Mouse (Mus musculus) right cerebral cortex, postnatal 10 days (tissue): ENCODE measurements at regions not wholly inside any gene's neighbourhood (a gene's known extent, or its start where the extent isn't known, plus 50 kb on each side); places are given as distances from the start of the nearest gene placed in this dataset.
"Not testable (repeated sequence)": the region's sequence is repeated elsewhere in the genome, so short reads cannot be mapped to it uniquely, and the experiment has no call there.

Experiments
- DNase-seq, 2 experiments: peaks; one replicate each; pipeline ENCODE4 v3.0.0; 2021; ENCODE audit warnings: low spot score in 2 of 2

DNA sequence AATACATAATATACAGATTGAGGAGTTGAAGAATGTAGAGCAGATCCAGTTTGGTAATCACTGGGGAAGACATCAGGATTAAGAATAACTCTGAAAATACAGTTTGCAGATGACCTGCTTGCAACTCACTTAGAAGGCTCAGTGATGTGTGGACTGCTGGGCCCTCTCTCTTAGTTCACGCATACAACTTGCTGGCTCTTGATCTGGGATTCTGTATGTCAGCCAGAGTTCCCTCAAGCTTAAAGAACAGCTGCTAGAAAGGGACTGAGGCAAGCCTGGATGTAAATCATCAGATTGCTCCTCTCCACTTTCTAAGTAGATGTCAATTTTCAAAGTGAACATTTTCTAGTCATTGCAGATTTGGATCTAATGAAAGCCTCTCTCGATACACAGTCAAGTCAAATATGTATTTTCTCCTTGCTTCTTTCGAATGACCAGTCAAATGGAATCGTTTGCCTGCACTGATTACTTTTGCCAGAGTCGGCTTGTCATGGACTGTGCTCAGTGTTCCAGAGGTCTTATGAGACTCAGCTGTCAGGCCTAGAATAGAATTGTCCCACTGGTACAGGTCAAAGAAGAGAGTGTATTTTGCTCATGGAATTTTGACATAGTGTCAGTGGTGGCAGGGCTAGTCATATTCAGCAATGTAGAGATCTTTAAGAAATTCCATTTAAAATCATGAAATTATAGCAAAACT lies 334.2 kb upstream of the Cwc22 start:
- DNase-seq, result no peak

DNA sequence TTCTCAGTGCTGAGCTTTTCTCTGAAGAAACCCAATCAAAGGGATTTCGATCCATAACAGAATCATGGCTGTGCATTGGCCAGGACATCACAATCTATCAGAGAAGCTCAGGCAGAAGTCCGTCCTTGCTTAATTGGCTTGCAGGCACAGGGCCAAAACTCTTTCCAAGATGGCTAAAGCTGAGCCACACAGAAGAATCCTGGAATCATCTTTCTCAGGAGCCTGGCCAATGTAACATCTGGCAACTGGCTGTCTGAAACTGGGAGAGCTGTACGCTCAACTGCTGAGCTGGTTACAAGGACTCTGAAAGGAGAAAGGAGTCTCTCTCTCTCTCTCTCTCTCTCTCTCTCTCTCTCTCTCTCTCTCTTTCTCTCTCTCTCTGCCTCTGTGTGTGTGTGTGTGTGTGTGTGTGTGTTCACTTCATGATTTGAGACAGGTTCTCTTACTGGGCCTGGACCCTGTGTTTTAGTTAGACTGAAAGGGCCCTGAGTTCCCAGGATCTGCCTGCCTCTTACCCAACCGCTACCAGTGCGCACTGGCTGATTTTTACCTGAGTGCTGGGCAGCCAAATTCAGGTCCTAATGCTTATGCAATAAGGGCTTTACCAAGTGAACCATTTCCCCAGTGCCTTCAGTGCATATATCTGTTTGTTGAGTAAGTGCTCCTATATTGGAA lies 333.3 kb upstream of the Cwc22 start:
- DNase-seq, result peak; percentile 48 to 50

DNA sequence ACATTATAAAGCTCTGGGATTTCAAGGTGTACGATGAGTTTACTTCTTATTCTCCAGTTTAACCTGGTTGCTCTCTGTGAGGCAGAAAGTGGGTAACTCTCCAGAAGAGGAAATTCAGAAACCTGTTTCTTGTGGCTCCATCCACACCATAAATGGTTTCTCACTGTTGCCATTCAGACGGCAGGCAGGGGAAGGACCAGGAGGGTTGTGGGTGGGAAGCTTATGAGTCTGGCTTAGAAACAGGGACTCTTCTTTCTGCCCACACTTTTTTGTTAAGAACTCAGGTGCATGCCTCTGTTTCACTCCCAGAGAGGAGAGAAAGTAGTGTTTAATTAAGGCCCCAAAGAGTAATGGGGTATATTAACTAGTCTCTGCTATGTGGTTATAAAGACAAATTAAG lies 332.5 kb upstream of the Cwc22 start:
- DNase-seq, result no peak

DNA sequence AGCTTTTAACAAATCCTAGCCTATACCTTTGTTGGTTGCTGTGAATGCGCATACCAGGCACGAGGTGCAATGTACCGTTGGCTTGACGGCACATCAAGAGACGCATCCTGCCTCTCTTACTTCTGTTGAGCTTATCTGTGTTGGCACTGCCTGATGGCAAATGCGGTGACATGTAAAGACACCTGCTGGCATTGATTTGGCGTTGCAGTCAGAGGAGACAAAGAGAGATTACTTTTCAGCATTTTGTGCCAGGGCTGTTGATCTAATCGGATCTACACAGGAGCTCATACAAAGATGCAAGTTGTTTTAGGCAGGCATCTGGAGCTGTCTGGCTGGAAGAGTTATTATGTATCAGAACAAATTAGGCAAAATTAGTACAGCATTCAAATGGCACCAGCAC lies 331.5 kb upstream of the Cwc22 start:
- no peak for DNase-seq

GRCm38 (mm10) chr2:78274122-78274521 lies 327.9 kb upstream of the Cwc22 start:
- no peak for DNase-seq

GRCm38 (mm10) chr2:78268705-78269104 lies 322.5 kb upstream of the Cwc22 start:
- DNase-seq, result no peak

DNA sequence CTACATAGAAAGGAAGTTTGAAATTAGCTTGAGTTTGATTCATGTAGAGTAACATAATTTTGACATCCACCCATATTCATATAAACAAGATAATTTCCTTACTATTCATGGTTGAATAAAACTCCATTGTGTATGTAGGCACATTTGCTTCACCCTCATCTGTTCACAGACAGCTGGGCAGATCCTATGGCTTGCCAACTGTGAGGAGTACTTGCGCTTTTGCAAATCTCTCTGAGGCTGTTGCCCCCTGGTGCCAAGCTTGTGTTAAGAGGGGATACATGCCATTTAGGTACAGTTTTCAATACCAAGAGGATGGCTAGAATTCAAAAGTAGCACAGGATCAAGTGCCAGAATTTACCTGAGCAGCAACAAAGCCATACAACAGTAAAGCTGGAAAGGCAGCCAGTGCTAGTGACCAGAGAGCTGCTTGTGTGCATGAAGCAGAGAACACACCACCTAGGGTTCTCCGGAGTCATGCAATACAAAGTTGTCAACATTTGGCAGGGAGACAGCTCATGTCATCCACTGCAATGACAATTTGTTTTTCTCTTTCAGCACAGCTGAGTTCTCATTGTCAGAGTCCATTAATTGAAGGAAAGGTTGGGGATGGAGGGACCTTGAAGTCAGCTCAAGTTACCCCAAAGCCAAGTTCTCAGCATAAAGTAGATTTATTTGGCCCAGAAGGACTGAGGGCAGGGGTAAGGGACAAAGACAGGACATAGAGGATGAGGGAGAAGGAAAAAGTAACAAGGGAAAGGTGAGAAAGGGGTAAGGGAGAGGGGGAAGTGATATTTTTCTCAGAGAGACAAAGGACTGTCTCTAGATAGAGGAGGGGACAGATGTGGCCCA lies 321.6 kb upstream of the Cwc22 start:
- peak in 1 of 2 experiments; percentile 25 for DNase-seq

GRCm38 (mm10) chr2:78253601-78254097 lies 307.5 kb upstream of the Cwc22 start:
- no peak for DNase-seq

DNA sequence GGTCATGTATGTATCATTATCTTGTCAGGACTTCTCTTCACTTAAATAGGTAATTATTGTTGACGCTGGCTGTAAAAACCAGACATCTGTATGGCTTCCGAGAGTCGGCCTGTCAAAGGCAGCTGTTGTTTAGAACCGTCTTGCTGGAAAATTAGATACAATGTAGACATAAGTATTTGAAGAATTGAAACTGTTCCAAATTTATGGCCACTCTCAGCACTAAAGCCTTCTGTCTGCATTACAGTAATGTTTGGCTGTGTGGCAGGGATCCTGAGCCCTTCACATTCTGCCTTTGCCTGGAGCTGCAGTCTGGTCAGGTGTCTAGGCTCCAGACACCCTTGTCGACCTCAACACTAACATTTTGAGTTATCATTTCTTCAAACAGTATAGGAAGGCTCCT lies 300.2 kb upstream of the Cwc22 start:
- DNase-seq, result no peak

- peak in 1 of 2 experiments; percentile 27 for DNase-seq
Measured at GRCm38 (mm10) chr2:78240299-78240698, 294.1 kb upstream of the Cwc22 start.

GRCm38 (mm10) chr2:78225383-78226100 lies 279.4 kb upstream of the Cwc22 start:
- DNase-seq, result not testable (repeated sequence)

- peak; percentile 44 to 52 for DNase-seq
Measured at GRCm38 (mm10) chr2:78214469-78214868, 268.3 kb upstream of the Cwc22 start.

DNA sequence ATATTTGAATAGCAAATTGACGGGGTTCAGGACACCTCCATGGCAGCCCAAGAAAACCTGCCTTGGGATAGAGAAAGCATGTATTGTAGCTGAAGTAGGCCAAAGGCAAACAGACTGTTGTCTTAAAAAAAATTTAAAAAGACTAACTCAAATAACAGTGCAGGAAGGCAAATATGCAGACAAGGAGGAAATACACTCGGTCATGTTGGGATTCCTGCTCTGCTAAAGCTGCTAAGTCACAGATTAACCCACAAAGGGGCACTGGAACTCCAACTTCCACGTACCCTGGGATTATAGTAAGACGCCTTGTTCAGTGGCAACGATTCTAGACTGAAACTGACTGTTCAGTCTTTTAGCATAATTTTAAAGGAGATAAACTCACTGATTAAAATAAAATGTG lies 258.9 kb upstream of the Cwc22 start:
- DNase-seq, result no peak

DNA sequence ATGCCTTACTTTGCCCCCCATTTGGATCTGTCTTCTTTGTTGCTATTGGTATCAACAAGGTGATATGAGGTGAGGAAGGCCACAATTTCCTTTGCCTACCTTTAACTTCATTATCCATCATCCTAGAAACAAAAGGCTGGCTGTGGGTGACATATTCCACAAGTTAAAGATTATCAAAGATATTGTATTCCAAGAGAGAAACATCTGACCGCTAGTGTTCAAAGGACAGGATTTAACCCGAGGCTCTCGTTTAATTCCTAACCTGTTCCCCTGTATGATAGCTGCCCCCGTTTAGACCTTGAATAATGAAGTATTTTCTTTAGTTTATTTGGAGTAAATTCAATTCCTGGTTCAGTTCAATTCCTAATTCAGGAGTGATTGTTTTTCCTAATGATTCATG lies 249.8 kb upstream of the Cwc22 start:
- DNase-seq, result no peak

DNA sequence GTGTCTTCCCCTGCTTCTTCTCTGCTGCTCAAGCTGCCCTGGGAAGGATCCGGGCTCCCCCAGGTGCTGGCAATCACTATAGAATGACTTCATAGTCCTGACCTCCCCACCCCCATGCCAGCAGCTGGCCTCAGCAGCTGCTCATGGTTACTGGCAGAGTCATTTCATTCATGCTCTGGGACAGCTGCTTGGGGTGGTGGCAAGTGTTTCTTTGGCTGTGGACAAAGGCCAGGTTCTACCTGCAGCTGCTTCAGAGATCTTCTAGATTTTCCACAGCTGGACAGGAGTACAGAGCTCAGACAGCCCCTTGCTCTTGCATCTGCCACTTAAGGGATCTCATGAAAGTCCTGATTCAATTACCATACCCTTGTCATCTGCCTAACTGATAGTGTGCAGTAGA lies 243.4 kb upstream of the Cwc22 start:
- DNase-seq, result peak; percentile 32 to 42

DNA sequence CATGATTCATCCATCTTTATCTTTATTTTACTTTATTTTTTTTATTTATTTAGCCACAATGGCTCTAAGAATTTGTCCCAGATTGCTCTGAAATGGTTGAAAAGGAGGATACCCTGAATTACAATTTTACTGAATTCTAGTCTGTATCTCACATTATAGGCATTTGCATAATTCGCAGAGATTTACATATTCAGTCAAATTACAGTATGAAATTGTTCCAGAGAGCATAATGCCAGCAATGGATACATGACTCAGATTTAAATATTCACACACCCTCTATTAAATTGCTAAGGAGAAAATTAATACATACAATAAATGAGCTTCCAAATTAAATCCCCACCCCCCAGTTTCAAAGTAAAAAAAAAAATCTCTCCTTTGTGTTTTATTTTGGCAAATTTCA lies 238.8 kb upstream of the Cwc22 start:
- DNase-seq, result no peak

DNA sequence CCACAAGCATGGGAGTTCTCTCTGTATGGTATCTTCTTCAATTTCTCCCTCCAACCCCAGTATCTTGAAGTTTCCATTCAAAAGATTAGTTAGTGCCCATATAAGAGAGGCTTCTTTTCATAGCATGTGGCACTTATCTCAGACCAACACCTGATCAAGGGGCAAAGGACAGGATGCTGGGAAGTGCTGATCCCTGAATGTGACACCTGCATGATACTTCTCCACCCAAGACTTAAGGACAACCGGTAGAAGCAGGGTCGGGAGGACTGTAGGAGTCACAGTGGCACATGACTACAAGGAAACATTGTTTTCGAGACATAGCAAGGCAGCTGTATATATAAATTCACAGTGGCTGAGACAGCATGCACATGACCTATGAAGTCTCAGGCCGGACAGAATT lies 227.6 kb upstream of the Cwc22 start:
- DNase-seq, result no peak

DNA sequence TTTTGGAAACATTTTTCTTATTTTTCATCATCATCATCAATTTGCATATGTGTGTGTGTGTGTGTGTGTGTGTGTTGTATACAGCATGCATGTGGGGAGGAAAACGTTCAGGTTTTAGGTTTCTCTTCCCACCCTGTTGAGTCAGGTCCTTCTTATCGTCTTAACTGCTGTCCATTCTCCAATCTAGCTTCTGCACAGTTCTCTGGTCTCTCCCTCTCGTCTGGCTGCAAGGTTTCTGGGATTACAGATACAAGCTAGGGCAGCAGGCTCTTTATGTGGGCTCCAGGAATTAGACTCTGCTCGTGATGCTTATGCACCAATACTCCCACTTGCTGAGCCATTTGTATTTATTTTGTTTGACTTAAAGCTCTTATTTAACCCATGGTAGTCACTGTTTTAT lies 226.6 kb upstream of the Cwc22 start:
- no peak for DNase-seq

GRCm38 (mm10) chr2:78170162-78170747 lies 224.1 kb upstream of the Cwc22 start:
- DNase-seq, result no peak

GRCm38 (mm10) chr2:78165429-78165828 lies 219.3 kb upstream of the Cwc22 start:
- no peak for DNase-seq

DNA sequence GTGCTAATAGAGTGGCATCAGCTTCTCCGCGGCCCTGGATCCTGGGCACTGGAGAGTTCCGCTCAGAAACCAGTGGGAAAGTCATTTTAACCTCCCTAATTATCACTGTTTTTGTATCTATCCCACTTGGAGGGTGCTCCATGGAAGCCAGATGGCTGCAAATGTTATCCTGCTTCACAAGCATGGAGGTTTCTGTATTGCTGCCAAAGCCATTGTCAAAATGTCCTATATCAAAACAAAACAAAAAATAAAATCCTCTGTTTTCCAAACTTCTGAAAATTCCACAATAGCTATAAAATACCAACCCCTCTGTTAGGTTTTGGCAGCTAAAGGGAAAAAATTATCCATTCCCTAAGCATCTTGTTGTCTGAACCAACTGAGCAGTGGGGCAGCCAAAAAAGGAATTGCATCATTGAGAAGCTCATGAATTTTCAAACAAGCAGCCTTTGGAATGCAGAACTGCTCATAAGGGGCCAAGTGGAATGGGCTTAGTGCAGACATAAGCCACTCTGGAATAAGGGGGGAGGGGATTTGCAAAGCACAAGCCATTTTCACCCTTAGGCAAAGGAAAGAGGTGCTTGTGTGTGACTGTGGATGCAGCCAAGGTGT lies 213.8 kb upstream of the Cwc22 start:
- peak; percentile 57 to 70 for DNase-seq
